In the genomic region with DNA sequence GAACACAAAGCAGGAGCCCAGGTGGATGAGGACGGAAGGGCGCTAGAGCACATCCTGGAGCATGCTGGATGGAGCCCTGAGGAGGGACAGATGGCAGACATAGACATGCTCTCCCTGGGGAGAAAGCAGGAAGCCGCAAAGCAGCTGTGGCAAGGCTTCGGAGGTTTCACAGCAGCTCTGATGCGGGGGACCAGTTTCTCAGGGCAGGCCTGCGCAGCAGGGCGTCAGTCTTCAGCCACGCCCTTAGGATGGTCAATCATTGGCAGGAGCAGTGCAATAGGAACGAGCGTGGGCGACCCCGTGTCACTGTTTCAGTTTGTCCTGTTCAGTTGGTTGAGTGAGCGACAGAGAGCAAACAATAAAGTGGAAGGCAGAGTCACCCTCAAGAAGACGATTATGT, we compare ENCODE assay signal across 15 mouse cellular contexts.
A peak's percentile ranks its signal among the peaks of the same experiment; 100 is the strongest.
DNase-seq lines count a peak whose midpoint lies in the region; ATAC-seq lines count a peak whose summit lies in the region.
"Had no signal": no experiment of that assay in that cellular context is flagged by ENCODE, and none has a peak within 500 bp of the region (broad histone marks: within the 10 kb centered on the region; RNA-seq: fewer than 3 reads in every experiment).

No protein-coding gene starts in this region.

- H3K36me3 ChIP-seq in heart, embryonic 11.5 days (ENCODE audit: control insufficient read depth, insufficient read depth, low read length) = no peaks in the 10 kb centered on the region
- H3K36me3 ChIP-seq in liver, embryonic 16.5 days (ENCODE audit: control insufficient read depth, insufficient read depth) = no peaks in the 10 kb centered on the region
- no peaks in the 10 kb centered on the region for H3K36me3 ChIP-seq in midbrain, embryonic 10.5 days
- no peaks in the 10 kb centered on the region for H3K36me3 ChIP-seq in forebrain, embryonic 12.5 days (replicated peaks)
- H3K36me3 ChIP-seq: liver, embryonic 13.5 days had no signal

- H3K27ac ChIP-seq in heart, embryonic 11.5 days (ENCODE audit: low read depth, low read length) = no peak overlapping the region
- H3K27ac ChIP-seq in liver, embryonic 16.5 days (ENCODE audit: low read length) = no peak overlapping the region
- H3K27ac ChIP-seq in midbrain, embryonic 10.5 days (replicated peaks) = no peak overlapping the region; the same call in 1 of the 2 replicates
- no peak overlapping the region for H3K27ac ChIP-seq in forebrain, embryonic 12.5 days
- H3K27ac ChIP-seq: left cerebral cortex, adult 2 months; liver, embryonic 13.5 days had no signal

- H3K4me2 ChIP-seq in heart, embryonic 11.5 days = no peak overlapping the region
- H3K4me2 ChIP-seq in liver, embryonic 16.5 days (ENCODE audit: low read depth, low read length) = no peak overlapping the region
- H3K4me2 ChIP-seq in forebrain, embryonic 12.5 days = no peak overlapping the region
- H3K4me2 ChIP-seq: liver, embryonic 13.5 days; midbrain, embryonic 11.5 days had no signal

- H3K27me3 ChIP-seq in heart, embryonic 11.5 days (ENCODE audit: control insufficient read depth, insufficient read depth, low read length) = no peaks in the 10 kb centered on the region
- no peaks in the 10 kb centered on the region for H3K27me3 ChIP-seq in liver, embryonic 16.5 days (ENCODE audit: control insufficient read depth, insufficient read depth, low read depth, low read length)
- no peaks in the 10 kb centered on the region for H3K27me3 ChIP-seq in midbrain, embryonic 10.5 days (ENCODE audit: low read depth, poor library complexity, severe bottlenecking)
- no peaks in the 10 kb centered on the region for H3K27me3 ChIP-seq in forebrain, embryonic 12.5 days
- H3K27me3 ChIP-seq: liver, embryonic 13.5 days had no signal

- 77% methylated on average over 14 of the region's 14 CpGs for WGBS in heart, embryonic 11.5 days (ENCODE audit: insufficient replicate concordance)
- 62% methylated on average over 14 of the region's 14 CpGs for WGBS in liver, embryonic 16.5 days (ENCODE audit: insufficient replicate concordance)
- 91% methylated on average over 14 of the region's 14 CpGs for WGBS in midbrain, embryonic 10.5 days
- 84% methylated on average over 14 of the region's 14 CpGs for WGBS in forebrain, embryonic 12.5 days

- no peak overlapping the region for H3K9ac ChIP-seq in heart, embryonic 11.5 days (ENCODE audit: low read depth, low read length)
- no peak overlapping the region for H3K9ac ChIP-seq in liver, embryonic 16.5 days (ENCODE audit: low read depth, low read length)
- H3K9ac ChIP-seq in forebrain, embryonic 12.5 days = no peak overlapping the region
- H3K9ac ChIP-seq: liver, embryonic 13.5 days had no signal

- DNase-seq in heart, adult 11 months = peak; percentile 93
- no peak for DNase-seq in liver
- DNase-seq in heart, postnatal 14 days = peak; percentile 15 to 25
- DNase-seq in kidney, postnatal 4 days = peak; percentile 43 to 54
- DNase-seq in midbrain, embryonic 10.5 days (ENCODE audit: low spot score) = no peak
- DNase-seq: gastrocnemius, postnatal 14 days; liver, embryonic 13.5 days; right cerebral cortex, postnatal 25 days; thymus, postnatal 14 days had no signal

- H3K9me3 ChIP-seq in heart, embryonic 11.5 days (replicated peaks; ENCODE audit: control insufficient read depth, low read length) = no peaks in the 10 kb centered on the region
- H3K9me3 ChIP-seq in liver, embryonic 16.5 days (replicated peaks; ENCODE audit: control insufficient read depth, low read length) = no peaks in the 10 kb centered on the region
- H3K9me3 ChIP-seq in midbrain, embryonic 10.5 days (replicated peaks) = peaks cover 18% of the 10 kb centered on the region; the same call in 1 of the 2 replicates
- 0 out of 2 replicates have a peak, but pooled peaks cover 3% of the 10 kb centered on the region for H3K9me3 ChIP-seq in forebrain, embryonic 12.5 days
- H3K9me3 ChIP-seq: liver, embryonic 13.5 days had no signal

- intact Hi-C loops in heart, postnatal 14 days (cut with DNase I) = no loop called here

- no peak for ATAC-seq in heart, embryonic 11.5 days (replicated peaks; ENCODE audit: insufficient number of reproducible peaks, low FRiP score, low TSS enrichment)
- ATAC-seq in liver, embryonic 16.5 days (ENCODE audit: low read depth) = peak; percentile 84
- no peak for ATAC-seq in forebrain, embryonic 12.5 days (ENCODE audit: low FRiP score)
- ATAC-seq: inflammation-experienced regulatory T-cells, adult 6 months had no signal

- no peak overlapping the region for H3K4me3 ChIP-seq in heart, embryonic 11.5 days (ENCODE audit: low read depth, low read length)
- no peak overlapping the region for H3K4me3 ChIP-seq in liver, embryonic 16.5 days (ENCODE audit: low read depth, low read length)
- no peak overlapping the region for H3K4me3 ChIP-seq in midbrain, embryonic 10.5 days
- H3K4me3 ChIP-seq in forebrain, embryonic 12.5 days (replicated peaks) = no peak overlapping the region
- H3K4me3 ChIP-seq: left cerebral cortex, adult 2 months; liver, embryonic 13.5 days had no signal

- H3K4me1 ChIP-seq in heart, embryonic 11.5 days (ENCODE audit: control insufficient read depth, insufficient read depth, low read length) = peaks cover 2% of the 10 kb centered on the region; the same call in 1 of the 2 replicates
- no peaks in the 10 kb centered on the region for H3K4me1 ChIP-seq in liver, embryonic 16.5 days (ENCODE audit: control insufficient read depth, low read depth, low read length)
- H3K4me1 ChIP-seq in midbrain, embryonic 10.5 days = peaks cover 20% of the 10 kb centered on the region
- peaks cover 14% of the 10 kb centered on the region for H3K4me1 ChIP-seq in forebrain, embryonic 12.5 days
- H3K4me1 ChIP-seq: liver, embryonic 13.5 days had no signal

Comparison
In these comparisons a context has a peak if more than half of its experiments do, and no peak if none do; other contexts are left out.
1. DNase-seq: peak in heart, adult 11 months (single experiment), heart, postnatal 14 days (2 of 2) and kidney, postnatal 4 days (2 of 2); none in liver (single experiment) and midbrain, embryonic 10.5 days (single experiment).